Mouse (Mus musculus): ENCODE results near the gene Micall1. TPM values are rescaled to one million over a fixed set of nuclear protein-coding genes. Genes with fewer than 3 reads are reported as not detected.

Gene Micall1
- total RNA-seq, 2 experiments from 2014 or later: 22.8 to 23.2 TPM

- TF ChIP-seq CTCF (IDR thresholded peaks at IDR 0.05): no peak
- no peak for DNase-seq (ENCODE audit: extremely low spot score in 1 of 2, low spot score in 2 of 2)
- intact Hi-C loops (cut with DNase I): loop anchor here (5.0 kb wide), 1 partner anchor 156 kb away; no protein-coding TSS in a partner anchor
- H3K4me3 ChIP-seq: no peak overlapping the region
- no peak overlapping the region for H3K27ac ChIP-seq
Observed at GRCm38 (mm10) chr15:79073752-79074151, 34.9 kb upstream of the Micall1 start.

GRCm38 (mm10) chr15:79074446-79074845 lies 34.3 kb upstream of the Micall1 start:
- Histone ChIP-seq H3K4me3 (peak overlapping the region; percentile 97), H3K27ac (peak overlapping the region; percentile 70; the same call in 1 of the 2 replicates)
- TF ChIP-seq CTCF (IDR thresholded peaks at IDR 0.05): no peak
- intact Hi-C loops (cut with DNase I): loop anchor here (5.0 kb wide), 1 partner anchor 157 kb away; no protein-coding TSS in a partner anchor
- DNase-seq (ENCODE audit: extremely low spot score in 1 of 2, low spot score in 2 of 2): no peak

- intact Hi-C loops (cut with DNase I): loop anchor here (5.0 kb wide), 1 partner anchor 158 kb away; no protein-coding TSS in a partner anchor
- Histone ChIP-seq H3K4me3 (peak within 1 kb of the TSS; percentile 97), H3K27ac (peak within 1 kb of the TSS; percentile 83)
- DNase-seq (ENCODE audit: extremely low spot score in 1 of 2, low spot score in 2 of 2): peak; percentile 88 to 90
- TF ChIP-seq CTCF (IDR thresholded peaks at IDR 0.05): no peak
Observed at GRCm38 (mm10) chr15:79074913-79075532, 33.7 kb upstream of the Micall1 start, which contains the start of gene Eif3l. TSS of gene Eif3l (plus strand) at chr15:79075179.

GRCm38 (mm10) chr15:79075658-79076365 lies 32.9 kb upstream of the Micall1 start:
- Histone ChIP-seq H3K4me3 (peak overlapping the region; percentile 97), H3K27ac (peak overlapping the region; percentile 83; the same call in 1 of the 2 replicates)
- TF ChIP-seq CTCF (IDR thresholded peaks at IDR 0.05): no peak
- intact Hi-C loops (cut with DNase I): no loop called here
- DNase-seq (ENCODE audit: extremely low spot score in 1 of 2, low spot score in 2 of 2): no peak

DNA sequence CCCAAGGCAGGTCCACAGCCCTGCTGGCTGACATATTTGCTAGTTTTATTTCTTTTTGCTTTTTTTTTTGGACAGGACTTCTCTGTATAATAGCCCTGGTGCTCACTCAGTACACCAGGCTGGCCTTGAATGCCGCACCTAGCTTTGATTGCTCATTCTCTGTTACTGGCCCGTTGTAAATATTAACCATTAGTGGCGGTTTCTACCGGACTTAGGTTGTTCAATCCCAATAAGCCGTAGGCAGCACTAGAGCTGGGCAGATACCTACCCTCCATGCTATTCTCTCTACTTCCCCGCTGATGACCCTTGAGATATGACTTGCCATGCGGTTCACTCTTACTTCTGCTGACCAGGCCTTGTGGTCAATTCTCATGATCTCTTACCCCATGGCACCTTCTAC lies 29.1 kb upstream of the Micall1 start:
- TF ChIP-seq CTCF (IDR thresholded peaks at IDR 0.05): no peak
- intact Hi-C loops (cut with DNase I): no loop called here
- DNase-seq (ENCODE audit: extremely low spot score in 1 of 2, low spot score in 2 of 2): no peak
- H3K27ac ChIP-seq: no peak overlapping the region
- no peak overlapping the region for H3K4me3 ChIP-seq

DNA sequence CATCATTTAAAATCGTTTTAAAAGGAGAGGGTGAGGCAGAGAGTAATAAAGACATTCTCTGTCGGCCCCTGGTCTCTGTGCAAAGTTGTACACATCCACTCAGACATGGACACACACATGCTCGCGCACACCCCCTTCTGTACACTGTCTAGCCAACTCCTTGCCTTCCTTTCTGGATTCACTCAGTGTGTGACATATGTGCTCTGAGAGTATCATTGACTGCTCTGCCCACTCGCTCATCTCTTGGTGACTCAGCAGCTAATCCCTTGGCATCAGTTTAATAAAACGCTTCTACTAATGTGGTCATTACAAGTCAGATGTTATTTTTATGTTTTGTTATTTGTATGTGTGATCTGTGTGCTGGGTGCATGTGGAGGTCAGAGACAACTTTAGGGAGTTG lies 16.4 kb upstream of the Micall1 start:
- Histone ChIP-seq H3K4me3 (no peak overlapping the region), H3K27ac (no peak overlapping the region)
- intact Hi-C loops (cut with DNase I): loop anchor here (5.0 kb wide), 1 partner anchor 35 kb away; no protein-coding TSS in a partner anchor
- DNase-seq (ENCODE audit: extremely low spot score in 1 of 2, low spot score in 2 of 2): no peak
- no peak for TF ChIP-seq CTCF (IDR thresholded peaks at IDR 0.05)

GRCm38 (mm10) chr15:79093083-79093839 lies 15.4 kb upstream of the Micall1 start:
- DNase-seq (ENCODE audit: extremely low spot score in 1 of 2, low spot score in 2 of 2): no peak
- TF ChIP-seq CTCF (IDR thresholded peaks at IDR 0.05): peak; percentile 60
- intact Hi-C loops (cut with DNase I): loop anchor here (5.0 kb wide), 1 partner anchor 34 kb away; no protein-coding TSS in a partner anchor
- Histone ChIP-seq H3K27ac (no peak overlapping the region), H3K4me3 (no peak overlapping the region)

DNA sequence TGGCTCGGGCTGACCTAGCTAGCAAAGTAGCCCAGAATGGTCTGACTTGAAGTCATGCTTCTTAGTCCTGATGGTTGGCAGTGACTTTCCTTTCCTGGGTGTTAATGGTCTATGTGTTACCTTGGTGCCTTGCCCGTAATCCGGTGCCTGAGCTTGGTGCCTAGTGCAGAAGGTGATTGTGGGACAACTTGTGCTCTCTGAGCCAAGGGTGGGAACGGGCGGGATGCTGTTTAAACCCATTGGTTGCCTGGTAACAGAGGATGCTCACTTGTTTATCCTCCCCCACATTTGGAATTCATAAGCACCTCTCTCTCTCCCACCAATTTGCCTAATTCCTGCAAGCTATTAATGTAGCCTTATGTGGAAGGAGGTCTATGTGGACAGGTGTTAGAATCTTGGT lies 13.2 kb upstream of the Micall1 start:
- TF ChIP-seq CTCF (IDR thresholded peaks at IDR 0.05): no peak
- Histone ChIP-seq H3K4me3 (no peak overlapping the region), H3K27ac (no peak overlapping the region)
- no peak for DNase-seq (ENCODE audit: extremely low spot score in 1 of 2, low spot score in 2 of 2)
- intact Hi-C loops (cut with DNase I): loop anchor here (2.0 kb wide), 1 partner anchor 53 kb away; no protein-coding TSS in a partner anchor

DNA sequence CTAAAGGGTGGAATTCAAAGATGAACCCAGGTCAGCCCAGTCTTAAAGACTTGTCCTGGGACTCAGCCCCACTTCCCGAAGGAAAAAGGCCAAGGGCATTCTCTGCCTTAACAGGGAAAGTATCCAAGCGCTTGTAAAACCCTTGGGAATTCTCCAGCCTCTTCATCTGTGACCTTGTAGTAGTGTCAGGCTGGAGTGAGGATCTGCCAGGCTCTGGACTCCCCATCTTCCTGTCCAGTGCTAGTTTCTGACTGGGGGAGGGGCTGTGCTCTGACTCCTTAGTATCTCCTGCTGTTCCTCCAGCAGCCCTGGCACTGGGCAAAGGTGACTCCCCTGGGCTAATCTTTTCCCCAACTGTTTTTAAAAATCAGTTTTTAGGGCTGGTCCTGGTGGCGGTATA lies 12.1 kb upstream of the Micall1 start:
- DNase-seq (ENCODE audit: extremely low spot score in 1 of 2, low spot score in 2 of 2): no peak
- intact Hi-C loops (cut with DNase I): no loop called here
- no peak overlapping the region for H3K4me3 ChIP-seq
- TF ChIP-seq CTCF (IDR thresholded peaks at IDR 0.05): no peak
- peak overlapping the region; percentile 69; the same call in 1 of the 2 replicates for H3K27ac ChIP-seq

GRCm38 (mm10) chr15:79097135-79097534 lies 11.6 kb upstream of the Micall1 start:
- H3K27ac ChIP-seq: peak overlapping the region; percentile 69
- intact Hi-C loops (cut with DNase I): no loop called here
- DNase-seq (ENCODE audit: extremely low spot score in 1 of 2, low spot score in 2 of 2): no peak
- H3K4me3 ChIP-seq: no peak overlapping the region
- TF ChIP-seq CTCF (IDR thresholded peaks at IDR 0.05): no peak

DNA sequence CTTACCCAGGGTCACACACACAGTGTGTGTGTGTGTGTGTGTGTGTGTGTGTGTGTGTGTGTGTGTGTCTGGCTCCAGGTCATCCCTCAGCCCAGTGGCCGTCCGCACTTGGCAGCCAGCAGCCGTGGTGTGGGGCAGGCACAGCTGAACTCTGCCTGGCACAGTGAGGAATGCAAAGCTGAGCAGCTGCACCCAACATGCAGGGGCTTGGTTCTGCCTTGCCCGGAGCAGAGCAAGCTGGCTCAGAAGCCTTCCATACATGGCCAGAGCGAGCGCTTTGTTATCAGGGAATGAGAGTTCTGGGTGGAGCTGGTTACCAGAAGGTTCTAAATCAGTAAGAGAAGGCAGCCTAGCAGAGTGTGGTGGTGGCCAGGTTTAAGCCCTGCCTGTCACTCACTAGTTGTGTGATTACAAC lies 11.1 kb upstream of the Micall1 start:
- Histone ChIP-seq H3K4me3 (no peak overlapping the region), H3K27ac (peak overlapping the region; percentile 69)
- intact Hi-C loops (cut with DNase I): no loop called here
- DNase-seq (ENCODE audit: extremely low spot score in 1 of 2, low spot score in 2 of 2): peak in 1 of 2 experiments; percentile 47
- no peak for TF ChIP-seq CTCF (IDR thresholded peaks at IDR 0.05)

All from left cerebral cortex, adult 2 months (tissue).